Mouse (Mus musculus): ENCODE results near the gene Map2k4.

GRCm38 (mm10) chr11:65777810-65778209, 10.3 kb downstream of the Map2k4 start:
- TF ChIP-seq CTCF (IDR thresholded peaks at IDR 0.05; ENCODE audit: low read depth) (no peak), EP300 (IDR thresholded peaks at IDR 0.05; ENCODE audit: low read depth) (no peak)
